Mouse (Mus musculus) megakaryocyte-erythroid progenitor cell, adult 5-6 weeks (primary cell): ENCODE data around the gene Tlr8. TPM values are rescaled to one million over a fixed set of nuclear protein-coding genes. Genes with fewer than 3 reads are reported as not detected.

Experiments
- ATAC-seq: replicated peaks from 2 replicates; pipeline ENCODE4 v1.8.0; 2016; ENCODE audit warnings: mild to moderate bottlenecking, inconsistent platforms; ENCODE audit not compliant: severe bottlenecking, poor library complexity, low FRiP score, low TSS enrichment
- total RNA-seq, 2 experiments: library from RNA; stranded (forward) in 1 of 2; stranded (reverse) in 1 of 2; fragments of 200-1000, 215-1000 nt in 1 of 2; fragments of >200 nt in 1 of 2; fragmentation: Nextera tagmentation in 1 of 2; gene quantifications; 2 replicates each; pipeline ENCODE4 v1.2.3; 2014 to 2017

Gene Tlr8
- total RNA-seq, 2 experiments from 2014 or later = 0.52 TPM; not detected in 1

- no peak for ATAC-seq
These were observed 56.2 kb downstream of the Tlr8 start for GRCm38 (mm10) chrX:167207741-167208505.

GRCm38 (mm10) chrX:167205813-167206520 lies 58.2 kb downstream of the Tlr8 start:
- peak; percentile 38; the same call in 1 of the 2 replicates for ATAC-seq

GRCm38 (mm10) chrX:167201365-167201764 lies 62.8 kb downstream of the Tlr8 start:
- ATAC-seq = peak; percentile 51

GRCm38 (mm10) chrX:167195228-167195649 lies 68.9 kb downstream of the Tlr8 start:
- no peak for ATAC-seq

Other genes starting within 250 kb of the Tlr8 start
- 237 and 370 TPM in 2 replicates for gene Tmsb4x, start 55.0 kb downstream of the Tlr8 start, total RNA-seq (2014; fragmentation: Nextera tagmentation)
- 226 and 321 TPM in 2 replicates for gene Tmsb4x, start 55.0 kb downstream of the Tlr8 start, total RNA-seq (2017)
- gene Tlr7, start 66.2 kb upstream of the Tlr8 start, total RNA-seq (2014; fragmentation: Nextera tagmentation) = 0.35 and 0.69 TPM in 2 replicates
- not detected in 2 replicates for gene Tlr7, start 66.2 kb upstream of the Tlr8 start, total RNA-seq (2017)
- gene Prps2, start 118.4 kb upstream of the Tlr8 start, total RNA-seq (2014; fragmentation: Nextera tagmentation) = 33.6 and 41.3 TPM in 2 replicates
- gene Prps2, start 118.4 kb upstream of the Tlr8 start, total RNA-seq (2017) = 38.0 and 42.5 TPM in 2 replicates